In the genomic region with DNA sequence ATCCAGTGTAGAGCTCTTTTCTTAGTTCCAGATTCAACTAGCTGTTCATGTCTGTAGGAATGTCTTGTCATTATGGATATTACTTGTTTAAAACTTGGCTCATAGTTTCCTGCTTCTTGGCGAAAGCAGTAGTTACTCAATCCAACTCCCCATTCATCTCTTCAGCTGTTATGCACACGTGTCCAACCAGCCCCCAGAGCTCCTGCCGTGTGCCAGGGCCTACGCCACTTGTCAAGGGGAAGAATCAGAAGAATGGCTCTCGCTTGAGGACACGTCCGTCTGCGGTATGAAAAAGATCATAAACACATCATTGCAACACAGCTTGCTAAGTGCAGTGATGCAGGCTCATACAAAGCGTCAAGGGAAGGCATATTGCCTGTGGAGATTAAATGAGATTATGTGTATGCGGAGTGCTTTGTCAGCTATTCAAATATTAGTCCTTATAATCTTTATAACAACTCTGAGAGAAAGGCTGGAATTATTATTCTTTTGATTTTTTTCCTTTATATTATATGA, we compare ENCODE assay signal across 14 mouse cellular contexts.
DNase-seq lines count a peak whose midpoint lies in the region; ATAC-seq and TF ChIP-seq lines count a peak whose summit lies in the region.
"Had no signal": no experiment of that assay in that cellular context is flagged by ENCODE, and none has a peak within 500 bp of the region (broad histone marks: within the 10 kb centered on the region; RNA-seq: fewer than 3 reads in every experiment).

No protein-coding gene starts in this region.

- DNase-seq in embryonic facial prominence, embryonic 14.5 days (ENCODE audit: low spot score): peak; percentile 33
- DNase-seq in embryonic facial prominence, embryonic 10.5 days (ENCODE audit: low spot score): no peak
- peak; percentile 20 for DNase-seq in gastrocnemius, postnatal 25 days
- DNase-seq in gastrocnemius, adult 2 months: no peak
- DNase-seq in Muller cell, postnatal 12 days (ENCODE audit: inconsistent ontology term): peak; percentile 11
- DNase-seq in lung, postnatal 10 days: peak; percentile 44
- DNase-seq in adrenal gland, postnatal 36 days: no peak
- DNase-seq in cerebellum, postnatal 25 days: no peak
- DNase-seq: adrenal gland, adult 2 months; thymus, adult 2 months had no signal

- TF ChIP-seq CTCF in gastrocnemius, adult 2 months (IDR thresholded peaks at IDR 0.05): no peak

- H3K4me2 ChIP-seq in embryonic facial prominence, embryonic 14.5 days (ENCODE audit: low read depth, low read length): no peak overlapping the region
- H3K4me2 ChIP-seq: embryonic facial prominence, embryonic 15.5 days; heart, embryonic 15.5 days; midbrain, embryonic 11.5 days had no signal

- 77% methylated on average over 10 of the region's 10 CpGs for WGBS in embryonic facial prominence, embryonic 14.5 days
- WGBS in embryonic facial prominence, embryonic 10.5 days: 92% methylated on average over 10 of the region's 10 CpGs

- no peak overlapping the region for H3K4me3 ChIP-seq in embryonic facial prominence, embryonic 14.5 days (ENCODE audit: low read depth, low read length)
- H3K4me3 ChIP-seq in embryonic facial prominence, embryonic 10.5 days: no peak overlapping the region
- no peak overlapping the region for H3K4me3 ChIP-seq in gastrocnemius, adult 2 months
- H3K4me3 ChIP-seq: embryonic facial prominence, embryonic 15.5 days; heart, embryonic 15.5 days had no signal

- H3K27ac ChIP-seq in embryonic facial prominence, embryonic 14.5 days (replicated peaks; ENCODE audit: low read depth, low read length): no peak overlapping the region
- H3K27ac ChIP-seq in embryonic facial prominence, embryonic 10.5 days (replicated peaks): no peak overlapping the region
- no peak overlapping the region for H3K27ac ChIP-seq in gastrocnemius, adult 2 months
- H3K27ac ChIP-seq: embryonic facial prominence, embryonic 15.5 days; heart, embryonic 15.5 days; macrophage had no signal

- no peaks in the 10 kb centered on the region; the same call in 1 of the 2 replicates for H3K4me1 ChIP-seq in embryonic facial prominence, embryonic 14.5 days (ENCODE audit: control insufficient read depth, insufficient read depth, low read length)
- peaks cover 4% of the 10 kb centered on the region; the same call in 1 of the 2 replicates for H3K4me1 ChIP-seq in embryonic facial prominence, embryonic 10.5 days
- H3K4me1 ChIP-seq: heart, embryonic 15.5 days had no signal

- no peaks in the 10 kb centered on the region for H3K9me3 ChIP-seq in embryonic facial prominence, embryonic 14.5 days (ENCODE audit: control insufficient read depth, low read length)
- no peaks in the 10 kb centered on the region for H3K9me3 ChIP-seq in embryonic facial prominence, embryonic 10.5 days
- H3K9me3 ChIP-seq: embryonic facial prominence, embryonic 15.5 days; heart, embryonic 15.5 days had no signal

- intact Hi-C loops in gastrocnemius, adult 2 months (cut with DNase I): no loop called here

- no peaks in the 10 kb centered on the region for H3K36me3 ChIP-seq in embryonic facial prominence, embryonic 14.5 days (ENCODE audit: control insufficient read depth, insufficient read depth, low read length)
- no peaks in the 10 kb centered on the region for H3K36me3 ChIP-seq in embryonic facial prominence, embryonic 10.5 days (replicated peaks)
- H3K36me3 ChIP-seq: embryonic facial prominence, embryonic 15.5 days; heart, embryonic 15.5 days had no signal

- no peaks in the 10 kb centered on the region for H3K27me3 ChIP-seq in embryonic facial prominence, embryonic 14.5 days (replicated peaks; ENCODE audit: control insufficient read depth, insufficient read depth, low read length)
- H3K27me3 ChIP-seq in embryonic facial prominence, embryonic 10.5 days (replicated peaks; ENCODE audit: low read depth, poor library complexity, severe bottlenecking): no peaks in the 10 kb centered on the region
- H3K27me3 ChIP-seq: embryonic facial prominence, embryonic 15.5 days; heart, embryonic 15.5 days had no signal

- H3K9ac ChIP-seq in embryonic facial prominence, embryonic 14.5 days (ENCODE audit: low read depth, low read length): no peak overlapping the region
- H3K9ac ChIP-seq: embryonic facial prominence, embryonic 15.5 days; heart, embryonic 15.5 days had no signal

- no peak for ATAC-seq in embryonic facial prominence, embryonic 14.5 days (ENCODE audit: low read depth)

Comparison
In these comparisons a context has a peak if more than half of its experiments do, and no peak if none do; other contexts are left out.
1. DNase-seq: peak in embryonic facial prominence, embryonic 14.5 days (single experiment), gastrocnemius, postnatal 25 days (single experiment), Muller cell, postnatal 12 days (single experiment) and lung, postnatal 10 days (single experiment); none in embryonic facial prominence, embryonic 10.5 days (single experiment), gastrocnemius, adult 2 months (single experiment), adrenal gland, postnatal 36 days (0 of 2) and cerebellum, postnatal 25 days (0 of 2).